Mouse (Mus musculus) stomach, postnatal 0 days (tissue): ENCODE data around the gene Lce1h. TPM values are rescaled to one million over a fixed set of nuclear protein-coding genes. Genes with fewer than 3 reads are reported as not detected.
A peak's percentile ranks its signal among the peaks of the same experiment; 100 is the strongest.

Source experiments
- ATAC-seq: fragments of 200-750 bp; cut with Nextera tagmentation; 2 replicates; pipeline ENCODE4 v1.8.0; 2017; ENCODE audit not compliant: low FRiP score, low TSS enrichment
- DNase-seq: peaks from one replicate; pipeline ENCODE4 v3.0.0-alpha.2; 2016; ENCODE audit warnings: low spot score
- H3K27ac ChIP-seq: fragments of 300-500 bp; sonication (generic); replicated peaks from 2 replicates; pipeline ENCODE4 v1.5.1; 2014; ENCODE audit warnings: mild to moderate bottlenecking, control low read depth
- H3K27me3 ChIP-seq: fragments of 300-500 bp; sonication (generic); 2 replicates; pipeline ENCODE4 v1.6.1; 2014; ENCODE audit warnings: low read length; ENCODE audit not compliant: control insufficient read depth, insufficient read depth
- H3K36me3 ChIP-seq: fragments of 300-500 bp; sonication (generic); 2 replicates; pipeline ENCODE4 v1.6.1; 2014; ENCODE audit warnings: low read length, mixed read lengths; ENCODE audit not compliant: control insufficient read depth, insufficient read depth
- H3K4me1 ChIP-seq: fragments of 300-500 bp; sonication (generic); replicated peaks from 2 replicates; pipeline ENCODE4 v1.6.1; 2014; ENCODE audit warnings: antibody characterized with exemption; ENCODE audit not compliant: control insufficient read depth, insufficient read depth
- H3K4me2 ChIP-seq: fragments of 300-500 bp; sonication (generic); replicated peaks from 2 replicates; pipeline ENCODE4 v1.6.1; 2014; ENCODE audit warnings: low read depth, mild to moderate bottlenecking, control low read depth, moderate library complexity
- H3K4me3 ChIP-seq: fragments of 300-500 bp; sonication (generic); 2 replicates; pipeline ENCODE4 v1.5.1; 2014; ENCODE audit warnings: low read depth, low read length, control low read depth
- H3K9ac ChIP-seq: fragments of 300-500 bp; sonication (generic); 2 replicates; pipeline ENCODE4 v1.6.1; 2014; ENCODE audit warnings: mild to moderate bottlenecking, low read length, control low read depth, mixed read lengths
- H3K9me3 ChIP-seq: fragments of 300-500 bp; sonication (generic); 2 replicates; pipeline ENCODE4 v1.6.1; 2016; ENCODE audit warnings: low read length; ENCODE audit not compliant: control insufficient read depth
- CTCF ChIP-seq: IDR thresholded peaks from 2 replicates; pipeline ENCODE4 v1.5.1; 2016; ENCODE audit warnings: antibody characterized with exemption, low read depth, mild to moderate bottlenecking, moderate library complexity
- EP300 ChIP-seq: optimal IDR thresholded peaks from 2 replicates; pipeline ENCODE3; 2016; ENCODE audit warnings: antibody characterized with exemption
- WGBS: fragments of 180-500 bp; shearing (Covaris S2); extraction: QIAGEN DNeasy Blood & Tissue Kit; methylation state at CpG from one replicate; pipeline ENCODE4 v1.1.7; 2014; 5-methylcytosine and 5-hydroxymethylcytosine counted together
- polyA plus RNA-seq: library from polyadenylated mRNA; unstranded; fragments of >200 nt; fragmentation: Nextera tagmentation; extraction: Ambion mirVana; gene quantifications from 2 replicates; pipeline ENCODE4 v1.2.1, GENCODE M21; 2015

The Lce1h gene
- polyA plus RNA-seq, 1 experiment from 2014 or later, result 251 TPM

GRCm38 (mm10) chr3:92752238-92752637 lies 12.6 kb downstream of the Lce1h start, which contains the start of gene Lce1g:
Lce1g (minus strand) TSS chr3:92752338.
- WGBS, result 89% methylated on average over 1 of the region's 1 CpGs
- no peak for TF ChIP-seq EP300
- TF ChIP-seq CTCF, result no peak
- H3K4me1 ChIP-seq, result no peaks in the 10 kb centered on the region
- H3K4me2 ChIP-seq, result no peak within 1 kb of the TSS
- H3K36me3 ChIP-seq, result no peaks in the 10 kb centered on the region
- no peak within 1 kb of the TSS for H3K4me3 ChIP-seq
- H3K27me3 ChIP-seq, result no peaks in the 10 kb centered on the region
- no peak within 1 kb of the TSS for H3K27ac ChIP-seq
- H3K9ac ChIP-seq, result no peak within 1 kb of the TSS
- ATAC-seq (no peak), DNase-seq (no peak)
- no peaks in the 10 kb centered on the region for H3K9me3 ChIP-seq

- WGBS, result 71% methylated on average over 1 of the region's 1 CpGs
- ATAC-seq (no peak), DNase-seq (no peak)
- no peak within 1 kb of the TSS for H3K9ac ChIP-seq
- H3K27ac ChIP-seq, result no peak within 1 kb of the TSS
- H3K4me1 ChIP-seq, result no peaks in the 10 kb centered on the region
- no peak within 1 kb of the TSS for H3K4me3 ChIP-seq
- no peak within 1 kb of the TSS for H3K4me2 ChIP-seq
- no peaks in the 10 kb centered on the region for H3K9me3 ChIP-seq
- H3K36me3 ChIP-seq, result no peaks in the 10 kb centered on the region
- TF ChIP-seq CTCF, result no peak
- no peak for TF ChIP-seq EP300
- H3K27me3 ChIP-seq, result no peaks in the 10 kb centered on the region
These were observed 25.9 kb downstream of the Lce1h start, which contains the start of gene Gm38119 for GRCm38 (mm10) chr3:92738996-92739395. Gm38119 (minus strand) TSS chr3:92739096.

- no peaks in the 10 kb centered on the region for H3K27me3 ChIP-seq
- no peak overlapping the region for H3K4me2 ChIP-seq
- DNase-seq (no peak), ATAC-seq (no peak)
- H3K9ac ChIP-seq, result no peak overlapping the region
- TF ChIP-seq EP300, result no peak
- H3K4me3 ChIP-seq, result no peak overlapping the region
- no peaks in the 10 kb centered on the region for H3K36me3 ChIP-seq
- H3K27ac ChIP-seq, result no peak overlapping the region
- no peaks in the 10 kb centered on the region for H3K4me1 ChIP-seq
- H3K9me3 ChIP-seq, result no peaks in the 10 kb centered on the region
- 66% methylated on average over 5 of the region's 5 CpGs for WGBS
These were observed 42.2 kb downstream of the Lce1h start for GRCm38 (mm10) chr3:92722631-92723030.

- Histone ChIP-seq H3K9ac (no peak within 1 kb of the TSS), H3K27ac (no peak within 1 kb of the TSS), H3K9me3 (no peaks in the 10 kb centered on the region), H3K36me3 (no peaks in the 10 kb centered on the region), H3K27me3 (no peaks in the 10 kb centered on the region), H3K4me3 (no peak within 1 kb of the TSS), H3K4me1 (no peaks in the 10 kb centered on the region), H3K4me2 (no peak within 1 kb of the TSS)
- ATAC-seq, result no peak
- 69% methylated on average over 3 of the region's 3 CpGs for WGBS
- TF ChIP-seq EP300 (no peak), CTCF (no peak)
- DNase-seq, result no peak
These were observed 44.6 kb downstream of the Lce1h start, which contains the start of gene Lce1f for GRCm38 (mm10) chr3:92720250-92720649. Lce1f (minus strand) TSS chr3:92720350.

- no peak for TF ChIP-seq EP300
- peak; percentile 54 for TF ChIP-seq CTCF
- H3K4me2 ChIP-seq, result no peak overlapping the region
- no peaks in the 10 kb centered on the region for H3K36me3 ChIP-seq
- ATAC-seq, result no peak
- no peaks in the 10 kb centered on the region for H3K9me3 ChIP-seq
- H3K4me1 ChIP-seq, result no peaks in the 10 kb centered on the region
- no peak for DNase-seq
- no peak overlapping the region for H3K27ac ChIP-seq
- H3K9ac ChIP-seq, result no peak overlapping the region
- H3K4me3 ChIP-seq, result no peak overlapping the region
- H3K27me3 ChIP-seq, result no peaks in the 10 kb centered on the region
These were observed 49.7 kb downstream of the Lce1h start for GRCm38 (mm10) chr3:92715122-92715521.

Other genes with a start within 250 kb of the Lce1h start
- gene 2310046K23Rik, start 230.6 kb downstream of the Lce1h start, polyA plus RNA-seq, result not detected in 2 replicates
- gene Ivl, start 191.3 kb downstream of the Lce1h start, polyA plus RNA-seq, result 16.6 and 21.1 TPM in 2 replicates
- gene Smcp, start 176.1 kb downstream of the Lce1h start, polyA plus RNA-seq, result not detected in 2 replicates
- gene 2210017I01Rik, start 157.6 kb downstream of the Lce1h start, polyA plus RNA-seq, result 22.8 and 26.7 TPM in 2 replicates
- 98.3 and 102 TPM in 2 replicates for gene Lce6a, start 143.4 kb downstream of the Lce1h start, polyA plus RNA-seq
- 401 and 429 TPM in 2 replicates for gene Lce1a1, start 116.8 kb downstream of the Lce1h start, polyA plus RNA-seq
- 116 and 135 TPM in 2 replicates for gene Lce1b, start 108.1 kb downstream of the Lce1h start, polyA plus RNA-seq
- 632 and 696 TPM in 2 replicates for gene Lce1a2, start 94.8 kb downstream of the Lce1h start, polyA plus RNA-seq
- 673 and 689 TPM in 2 replicates for gene Lce1c, start 85.8 kb downstream of the Lce1h start, polyA plus RNA-seq
- gene Lce1d, start 77.9 kb downstream of the Lce1h start, polyA plus RNA-seq, result 199 and 223 TPM in 2 replicates
- gene Lce1e, start 56.0 kb downstream of the Lce1h start, polyA plus RNA-seq, result 326 and 341 TPM in 2 replicates
- gene Lce1f, start 44.7 kb downstream of the Lce1h start, polyA plus RNA-seq, result 468 and 478 TPM in 2 replicates
- 11.4 and 14.1 TPM in 2 replicates for gene Gm38119, start 26.0 kb downstream of the Lce1h start, polyA plus RNA-seq
- gene Lce1g, start 12.7 kb downstream of the Lce1h start, polyA plus RNA-seq, result 307 and 309 TPM in 2 replicates
- 369 and 377 TPM in 2 replicates for gene Lce1i, start 13.8 kb upstream of the Lce1h start, polyA plus RNA-seq
- 175 and 184 TPM in 2 replicates for gene Lce1j, start 25.4 kb upstream of the Lce1h start, polyA plus RNA-seq
- 86.3 and 98.5 TPM in 2 replicates for gene Lce1k, start 42.8 kb upstream of the Lce1h start, polyA plus RNA-seq
- 108 and 133 TPM in 2 replicates for gene Kprp, start 62.2 kb upstream of the Lce1h start, polyA plus RNA-seq
- 247 and 250 TPM in 2 replicates for gene Lce1l, start 86.2 kb upstream of the Lce1h start, polyA plus RNA-seq
- 30.7 and 33.6 TPM in 2 replicates for gene 2310050C09Rik, start 105.2 kb upstream of the Lce1h start, polyA plus RNA-seq
- 1,230 and 1,305 TPM in 2 replicates for gene Lce3a, start 161.2 kb upstream of the Lce1h start, polyA plus RNA-seq
- gene Lce3b, start 167.9 kb upstream of the Lce1h start, polyA plus RNA-seq, result 847 and 849 TPM in 2 replicates
- 1,477 and 1,491 TPM in 2 replicates for gene Lce3c, start 179.4 kb upstream of the Lce1h start, polyA plus RNA-seq
- gene Lce3d, start 192.3 kb upstream of the Lce1h start, polyA plus RNA-seq, result 246 and 293 TPM in 2 replicates
- 1,443 and 1,461 TPM in 2 replicates for gene Lce3e, start 202.0 kb upstream of the Lce1h start, polyA plus RNA-seq
- gene Lce3f, start 227.2 kb upstream of the Lce1h start, polyA plus RNA-seq, result 3,312 and 3,341 TPM in 2 replicates